Mouse (Mus musculus) fibroblast of lung, adult 2 months (primary cell): Measurements from ENCODE around the gene Prg3.

ENCODE experiments used
- DNase-seq: peaks from one replicate; pipeline ENCODE4 v3.0.0-alpha.2; 2011; ENCODE audit warnings: low read depth

Gene Prg3

GRCm38 (mm10) chr2:84996376-84996775 is 8.4 kb downstream of the Prg3 start:
- no peak for DNase-seq

GRCm38 (mm10) chr2:84999486-85000181 is 11.6 kb downstream of the Prg3 start:
- no peak for DNase-seq

- DNase-seq, result peak; percentile 79
Measured at GRCm38 (mm10) chr2:85001497-85001896, 13.5 kb downstream of the Prg3 start.

- no peak for DNase-seq
Measured at GRCm38 (mm10) chr2:85002575-85002974, 14.6 kb downstream of the Prg3 start.

GRCm38 (mm10) chr2:85004341-85004740 is 16.3 kb downstream of the Prg3 start:
- no peak for DNase-seq

- DNase-seq, result no peak
Measured at GRCm38 (mm10) chr2:85006600-85006999, 18.6 kb downstream of the Prg3 start.

- no peak for DNase-seq
Measured at GRCm38 (mm10) chr2:85007729-85008128, 19.7 kb downstream of the Prg3 start.

GRCm38 (mm10) chr2:85009212-85009611 is 21.2 kb downstream of the Prg3 start:
- no peak for DNase-seq

GRCm38 (mm10) chr2:85011906-85012604 is 24.0 kb downstream of the Prg3 start:
- DNase-seq, result peak; percentile 41

- no peak for DNase-seq
Measured at GRCm38 (mm10) chr2:85012679-85013078, 24.7 kb downstream of the Prg3 start.

GRCm38 (mm10) chr2:85013826-85014587 is 26.0 kb downstream of the Prg3 start:
- no peak for DNase-seq

- DNase-seq, result no peak
Measured at GRCm38 (mm10) chr2:85014588-85014982, 26.6 kb downstream of the Prg3 start.

GRCm38 (mm10) chr2:85022043-85022442 is 34.0 kb downstream of the Prg3 start:
- no peak for DNase-seq

GRCm38 (mm10) chr2:85026178-85026577 is 38.2 kb downstream of the Prg3 start:
- no peak for DNase-seq

- DNase-seq, result no peak
Measured at GRCm38 (mm10) chr2:85027281-85027680, 39.3 kb downstream of the Prg3 start.

- DNase-seq, result no peak
Measured at GRCm38 (mm10) chr2:85029897-85030296, 41.9 kb downstream of the Prg3 start.

- no peak for DNase-seq
Measured at GRCm38 (mm10) chr2:85030989-85031388, 43.0 kb downstream of the Prg3 start.

GRCm38 (mm10) chr2:85033121-85033520 is 45.1 kb downstream of the Prg3 start:
- DNase-seq, result no peak

- DNase-seq, result no peak
Measured at GRCm38 (mm10) chr2:85034169-85034568, 46.2 kb downstream of the Prg3 start.

GRCm38 (mm10) chr2:85036507-85037046 is 48.6 kb downstream of the Prg3 start:
- no peak for DNase-seq

- peak; percentile 65 for DNase-seq
Measured at GRCm38 (mm10) chr2:85037047-85038026, 49.3 kb downstream of the Prg3 start, which contains the start of the genes Ssrp1 and P2rx3. Ssrp1 (plus strand) TSS chr2:85037234. P2rx3 (minus strand) TSS chr2:85037462.
